Mouse (Mus musculus): ENCODE data around the gene Tdrd6. TPM values are rescaled to one million over a fixed set of nuclear protein-coding genes. Genes with fewer than 3 reads are reported as not detected.

Tdrd6 gene
- polyA plus RNA-seq, 1 experiment from 2014 or later = not detected

DNA sequence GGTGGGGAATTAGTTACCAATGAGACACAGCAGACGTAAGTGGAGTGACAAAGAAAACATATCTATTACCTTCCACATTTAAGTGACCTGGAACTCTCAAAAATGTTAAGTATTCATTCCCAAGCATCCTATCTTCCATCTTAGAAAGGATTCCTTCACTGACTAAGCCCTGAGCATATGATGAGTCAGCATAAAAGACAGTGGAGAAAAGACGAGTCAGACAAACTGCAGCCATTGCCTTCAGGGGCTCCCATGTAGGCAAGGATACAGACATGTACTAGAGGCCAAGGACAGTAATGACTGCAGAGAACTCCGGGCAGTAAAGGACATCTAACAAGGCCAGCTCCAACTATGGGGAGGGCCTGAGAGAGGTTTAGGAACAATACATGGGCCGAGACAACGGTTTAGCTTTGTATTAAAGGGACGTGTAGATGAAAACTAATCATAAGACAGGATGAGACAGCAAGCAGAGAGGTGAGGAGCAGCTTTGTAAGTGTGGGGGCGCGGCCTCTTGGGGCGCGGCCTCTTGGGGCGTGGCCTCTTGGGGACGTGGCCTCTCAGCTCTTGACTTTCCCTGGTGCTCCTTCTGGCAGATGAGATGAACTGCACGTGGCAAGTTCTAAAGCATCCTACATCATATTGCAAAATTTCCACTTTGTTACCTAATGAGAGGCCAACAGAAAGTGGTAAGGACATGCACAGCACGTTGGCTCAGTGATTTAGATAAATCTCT is 21.4 kb upstream of the Tdrd6 start:
- H3K36me3 ChIP-seq (ENCODE audit: control insufficient read depth, insufficient read depth, low read length) = peaks cover 3% of the 10 kb centered on the region; the same call in 1 of the 2 replicates
- H3K9ac ChIP-seq (replicated peaks; ENCODE audit: low read depth, low read length) = no peak overlapping the region
- no peak for ATAC-seq (ENCODE audit: insufficient number of reproducible peaks, insufficient read depth, low FRiP score, low read depth)
- no peaks in the 10 kb centered on the region for H3K27me3 ChIP-seq (ENCODE audit: control insufficient read depth, insufficient read depth, low read length)
- 64% methylated on average over 14 of the region's 14 CpGs for WGBS
- H3K4me2 ChIP-seq (replicated peaks; ENCODE audit: low read depth, low read length) = no peak overlapping the region
- no peaks in the 10 kb centered on the region for H3K9me3 ChIP-seq (ENCODE audit: control insufficient read depth, low read depth, low read length)
- no peak overlapping the region for H3K27ac ChIP-seq (ENCODE audit: low read length)
- no peaks in the 10 kb centered on the region for H3K4me1 ChIP-seq (ENCODE audit: control insufficient read depth, insufficient read depth, low read length)
- no peak overlapping the region for H3K4me3 ChIP-seq (ENCODE audit: low read depth, low read length)

DNA sequence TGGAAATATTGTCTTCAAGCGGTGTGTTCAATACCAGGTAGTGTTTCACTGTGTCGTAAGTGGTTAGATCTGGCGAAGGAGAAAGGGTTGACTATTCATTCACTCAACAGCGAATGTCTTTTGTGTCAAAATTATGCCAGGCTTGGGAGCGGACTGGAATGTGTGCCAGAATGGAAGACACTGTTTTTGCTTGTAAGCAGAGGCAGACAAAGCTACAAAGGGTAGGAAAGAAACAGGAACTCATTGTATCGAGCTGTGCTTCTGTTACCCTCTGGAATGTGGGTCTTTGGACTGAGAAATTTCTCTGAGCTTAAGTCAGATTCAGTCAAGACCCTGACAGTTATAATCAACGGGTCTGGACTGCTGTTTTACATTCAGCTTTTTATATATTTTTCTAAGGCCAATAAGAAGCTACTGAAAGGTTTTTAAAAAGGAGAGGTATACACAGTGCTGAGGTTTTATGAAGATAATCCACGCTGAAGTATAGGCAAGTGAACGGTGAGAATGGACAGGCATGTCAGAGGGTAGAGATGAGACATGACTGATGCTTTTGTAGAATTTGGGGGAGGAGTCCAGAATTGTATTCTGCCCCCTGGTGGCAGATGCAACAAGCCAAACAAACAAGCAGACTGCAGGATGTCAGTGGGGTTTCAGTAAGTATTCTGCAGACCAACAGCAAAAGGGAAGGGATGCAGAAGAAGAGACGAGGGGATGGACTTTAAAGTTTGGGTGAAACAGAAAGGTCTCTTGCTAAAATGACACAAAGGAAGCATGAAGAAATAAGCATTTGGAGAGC is 19.7 kb upstream of the Tdrd6 start:
- H3K9ac ChIP-seq (replicated peaks; ENCODE audit: low read depth, low read length) = no peak overlapping the region
- no peaks in the 10 kb centered on the region for H3K4me1 ChIP-seq (ENCODE audit: control insufficient read depth, insufficient read depth, low read length)
- H3K36me3 ChIP-seq (ENCODE audit: control insufficient read depth, insufficient read depth, low read length) = peaks cover 3% of the 10 kb centered on the region; the same call in 1 of the 2 replicates
- no peaks in the 10 kb centered on the region for H3K9me3 ChIP-seq (ENCODE audit: control insufficient read depth, low read depth, low read length)
- no peak overlapping the region for H3K4me2 ChIP-seq (replicated peaks; ENCODE audit: low read depth, low read length)
- ATAC-seq (ENCODE audit: insufficient number of reproducible peaks, insufficient read depth, low FRiP score, low read depth) = no peak
- no peak overlapping the region for H3K27ac ChIP-seq (ENCODE audit: low read length)
- WGBS = 84% methylated on average over 10 of the region's 10 CpGs
- no peaks in the 10 kb centered on the region for H3K27me3 ChIP-seq (ENCODE audit: control insufficient read depth, insufficient read depth, low read length)
- no peak overlapping the region for H3K4me3 ChIP-seq (ENCODE audit: low read depth, low read length)

DNA sequence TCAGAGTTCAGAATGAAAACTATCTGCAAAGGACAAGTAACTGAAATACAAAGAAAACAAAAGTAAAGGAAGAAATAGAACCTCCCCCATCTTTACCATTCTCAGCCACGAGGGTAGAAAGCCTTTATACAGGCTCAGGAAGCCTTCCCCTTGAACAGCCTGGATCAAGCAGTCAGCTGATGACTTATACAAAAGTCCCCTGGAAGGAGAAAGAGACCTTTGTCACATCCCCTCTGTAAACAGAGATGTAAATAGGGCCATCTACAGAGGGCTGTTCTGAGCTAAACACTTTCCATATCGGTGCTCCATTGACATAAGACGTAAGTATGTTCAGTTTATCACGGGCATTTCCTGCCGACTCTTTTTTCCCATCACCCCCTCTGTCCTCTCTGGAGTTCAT is 16.8 kb upstream of the Tdrd6 start:
- ATAC-seq (ENCODE audit: insufficient number of reproducible peaks, insufficient read depth, low FRiP score, low read depth) = no peak
- Histone ChIP-seq H3K4me2 (replicated peaks; ENCODE audit: low read depth, low read length) (no peak overlapping the region), H3K9me3 (ENCODE audit: control insufficient read depth, low read depth, low read length) (no peaks in the 10 kb centered on the region), H3K4me1 (ENCODE audit: control insufficient read depth, insufficient read depth, low read length) (no peaks in the 10 kb centered on the region), H3K36me3 (ENCODE audit: control insufficient read depth, insufficient read depth, low read length) (no peaks in the 10 kb centered on the region), H3K27me3 (ENCODE audit: control insufficient read depth, insufficient read depth, low read length) (no peaks in the 10 kb centered on the region), H3K9ac (replicated peaks; ENCODE audit: low read depth, low read length) (no peak overlapping the region), H3K27ac (ENCODE audit: low read length) (no peak overlapping the region), H3K4me3 (ENCODE audit: low read depth, low read length) (no peak overlapping the region)
- WGBS = 67% methylated on average over 5 of the region's 5 CpGs

DNA sequence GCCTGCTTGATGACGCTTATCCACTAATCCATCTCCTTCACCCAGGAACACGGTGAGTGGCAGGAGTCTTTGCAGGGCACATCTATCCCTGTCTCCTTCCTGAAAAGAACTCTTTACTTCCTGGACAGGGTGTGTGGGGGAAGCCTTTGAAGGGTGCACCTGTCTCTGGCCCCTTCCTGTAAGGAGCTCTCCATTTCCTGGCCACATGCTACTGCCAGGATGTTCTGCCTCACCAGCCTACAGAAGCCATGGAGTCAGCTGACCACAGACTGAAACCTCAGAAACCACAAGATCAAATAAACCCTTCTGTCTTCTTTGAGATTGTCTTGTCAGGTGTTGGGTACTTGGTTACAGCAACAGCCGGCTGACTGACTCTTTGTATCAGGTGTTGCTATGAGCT is 15.0 kb upstream of the Tdrd6 start:
- Histone ChIP-seq H3K36me3 (ENCODE audit: control insufficient read depth, insufficient read depth, low read length) (no peaks in the 10 kb centered on the region), H3K4me3 (ENCODE audit: low read depth, low read length) (no peak overlapping the region), H3K27ac (ENCODE audit: low read length) (no peak overlapping the region), H3K27me3 (ENCODE audit: control insufficient read depth, insufficient read depth, low read length) (no peaks in the 10 kb centered on the region), H3K9ac (replicated peaks; ENCODE audit: low read depth, low read length) (no peak overlapping the region), H3K9me3 (ENCODE audit: control insufficient read depth, low read depth, low read length) (no peaks in the 10 kb centered on the region), H3K4me1 (ENCODE audit: control insufficient read depth, insufficient read depth, low read length) (no peaks in the 10 kb centered on the region), H3K4me2 (replicated peaks; ENCODE audit: low read depth, low read length) (no peak overlapping the region)
- no peak for ATAC-seq (ENCODE audit: insufficient number of reproducible peaks, insufficient read depth, low FRiP score, low read depth)
- 87% methylated on average over 3 of the region's 3 CpGs for WGBS

DNA sequence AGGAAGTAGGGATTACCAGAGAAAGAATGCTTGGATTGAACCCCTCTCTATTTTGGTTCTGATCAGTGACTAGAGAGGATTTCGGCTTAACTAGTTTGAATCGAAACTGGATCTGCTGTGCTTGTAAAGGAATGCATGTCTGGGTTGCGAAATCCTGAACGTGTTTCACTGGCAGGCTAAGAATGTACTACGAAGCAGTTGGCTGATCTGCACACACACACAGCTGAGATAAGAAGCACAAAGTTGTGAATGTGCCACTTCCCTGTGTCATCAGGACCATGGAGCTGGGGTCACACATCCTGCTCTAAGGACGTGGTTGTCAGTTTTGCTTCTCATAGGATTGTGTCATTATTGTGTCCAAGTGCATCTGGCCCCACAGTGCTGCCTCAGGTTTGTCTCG is 14.3 kb upstream of the Tdrd6 start:
- WGBS = 77% methylated on average over 7 of the region's 7 CpGs
- Histone ChIP-seq H3K27me3 (ENCODE audit: control insufficient read depth, insufficient read depth, low read length) (no peaks in the 10 kb centered on the region), H3K4me2 (replicated peaks; ENCODE audit: low read depth, low read length) (no peak overlapping the region), H3K36me3 (ENCODE audit: control insufficient read depth, insufficient read depth, low read length) (no peaks in the 10 kb centered on the region), H3K9ac (replicated peaks; ENCODE audit: low read depth, low read length) (no peak overlapping the region), H3K4me3 (ENCODE audit: low read depth, low read length) (no peak overlapping the region), H3K9me3 (ENCODE audit: control insufficient read depth, low read depth, low read length) (no peaks in the 10 kb centered on the region), H3K4me1 (ENCODE audit: control insufficient read depth, insufficient read depth, low read length) (no peaks in the 10 kb centered on the region), H3K27ac (ENCODE audit: low read length) (no peak overlapping the region)
- no peak for ATAC-seq (ENCODE audit: insufficient number of reproducible peaks, insufficient read depth, low FRiP score, low read depth)

DNA sequence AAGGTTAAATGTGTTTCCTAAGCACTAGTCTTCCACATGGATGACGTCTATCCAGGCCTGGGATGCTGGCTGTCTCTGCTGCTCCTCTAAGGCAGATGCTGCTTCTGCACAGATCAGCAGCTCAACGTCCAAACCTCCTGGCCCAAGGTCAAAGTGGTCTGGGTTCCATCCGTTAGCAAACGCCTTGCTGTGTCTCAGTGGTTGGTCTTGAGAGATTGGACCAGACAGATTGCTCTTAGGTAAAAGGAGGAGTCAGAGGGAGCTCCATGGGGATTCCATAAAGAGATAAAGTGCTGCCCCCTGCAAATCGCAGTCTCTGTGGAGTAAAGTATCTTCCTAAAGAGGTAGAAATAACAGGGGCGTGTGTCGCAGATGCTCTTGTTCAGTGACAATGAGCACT is 13.1 kb upstream of the Tdrd6 start:
- 73% methylated on average over 7 of the region's 7 CpGs for WGBS
- no peak overlapping the region for H3K9ac ChIP-seq (replicated peaks; ENCODE audit: low read depth, low read length)
- H3K9me3 ChIP-seq (ENCODE audit: control insufficient read depth, low read depth, low read length) = no peaks in the 10 kb centered on the region
- H3K36me3 ChIP-seq (ENCODE audit: control insufficient read depth, insufficient read depth, low read length) = no peaks in the 10 kb centered on the region
- ATAC-seq (ENCODE audit: insufficient number of reproducible peaks, insufficient read depth, low FRiP score, low read depth) = no peak
- no peak overlapping the region for H3K27ac ChIP-seq (ENCODE audit: low read length)
- no peaks in the 10 kb centered on the region for H3K27me3 ChIP-seq (ENCODE audit: control insufficient read depth, insufficient read depth, low read length)
- H3K4me3 ChIP-seq (ENCODE audit: low read depth, low read length) = no peak overlapping the region
- no peak overlapping the region for H3K4me2 ChIP-seq (replicated peaks; ENCODE audit: low read depth, low read length)
- H3K4me1 ChIP-seq (ENCODE audit: control insufficient read depth, insufficient read depth, low read length) = no peaks in the 10 kb centered on the region

DNA sequence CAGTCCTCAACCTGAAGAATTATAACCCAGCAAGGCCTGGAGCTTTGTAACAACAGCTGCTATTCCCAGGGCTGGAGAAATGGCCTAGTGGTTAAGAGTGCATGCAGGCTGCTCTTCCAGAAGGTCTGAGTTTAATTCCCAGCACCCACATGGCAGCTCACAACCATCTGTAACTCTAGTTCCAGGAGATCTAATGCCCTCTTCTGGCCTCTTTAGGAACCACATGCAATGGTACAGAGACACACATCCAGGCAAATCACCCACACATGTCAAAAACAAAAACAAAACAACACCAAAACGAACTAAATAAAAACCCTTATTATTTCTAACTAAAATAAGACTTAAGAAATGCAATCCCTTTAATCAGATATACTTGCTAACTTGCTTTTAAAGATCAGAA is 10.7 kb upstream of the Tdrd6 start:
- WGBS = 88% methylated on average over 1 of the region's 1 CpGs
- ATAC-seq (ENCODE audit: insufficient number of reproducible peaks, insufficient read depth, low FRiP score, low read depth) = no peak
- Histone ChIP-seq H3K4me1 (ENCODE audit: control insufficient read depth, insufficient read depth, low read length) (no peaks in the 10 kb centered on the region), H3K9me3 (ENCODE audit: control insufficient read depth, low read depth, low read length) (no peaks in the 10 kb centered on the region), H3K4me3 (ENCODE audit: low read depth, low read length) (no peak overlapping the region), H3K9ac (replicated peaks; ENCODE audit: low read depth, low read length) (no peak overlapping the region), H3K4me2 (replicated peaks; ENCODE audit: low read depth, low read length) (no peak overlapping the region), H3K27me3 (ENCODE audit: control insufficient read depth, insufficient read depth, low read length) (no peaks in the 10 kb centered on the region), H3K36me3 (ENCODE audit: control insufficient read depth, insufficient read depth, low read length) (no peaks in the 10 kb centered on the region), H3K27ac (ENCODE audit: low read length) (no peak overlapping the region)

DNA sequence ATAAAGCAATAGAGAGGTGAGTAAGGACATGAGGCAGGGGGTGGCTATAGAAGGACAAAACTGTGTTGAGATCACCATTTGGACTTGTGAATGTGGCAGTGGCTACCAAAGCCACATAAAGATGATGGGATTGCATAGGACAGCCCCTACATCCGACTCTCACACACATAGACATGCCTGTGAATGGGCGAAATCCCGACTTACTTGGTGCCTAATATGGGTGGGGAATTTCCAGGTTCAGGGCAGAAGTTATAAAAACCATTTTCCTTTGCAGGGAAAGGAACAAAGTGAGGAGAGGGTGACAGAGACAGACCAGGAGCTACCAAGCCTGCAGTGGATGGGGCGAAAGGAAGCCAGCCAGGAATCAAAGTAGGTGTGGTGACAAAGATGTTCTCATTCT is 7.0 kb upstream of the Tdrd6 start:
- H3K36me3 ChIP-seq (ENCODE audit: control insufficient read depth, insufficient read depth, low read length) = no peaks in the 10 kb centered on the region
- H3K4me1 ChIP-seq (ENCODE audit: control insufficient read depth, insufficient read depth, low read length) = no peaks in the 10 kb centered on the region
- H3K27ac ChIP-seq (ENCODE audit: low read length) = no peak overlapping the region
- ATAC-seq (ENCODE audit: insufficient number of reproducible peaks, insufficient read depth, low FRiP score, low read depth) = no peak
- 88% methylated on average over 4 of the region's 4 CpGs for WGBS
- H3K4me3 ChIP-seq (ENCODE audit: low read depth, low read length) = no peak overlapping the region
- H3K27me3 ChIP-seq (ENCODE audit: control insufficient read depth, insufficient read depth, low read length) = no peaks in the 10 kb centered on the region
- H3K9ac ChIP-seq (replicated peaks; ENCODE audit: low read depth, low read length) = no peak overlapping the region
- no peak overlapping the region for H3K4me2 ChIP-seq (replicated peaks; ENCODE audit: low read depth, low read length)
- H3K9me3 ChIP-seq (ENCODE audit: control insufficient read depth, low read depth, low read length) = no peaks in the 10 kb centered on the region

Data from stomach, embryonic 14.5 days (tissue).